Mouse (Mus musculus): ENCODE measurements around the gene Mybbp1a. TPM values are rescaled to one million over a fixed set of nuclear protein-coding genes. Genes with fewer than 3 reads are reported as not detected.

The Mybbp1a gene
- polyA plus RNA-seq, 1 experiment from 2014 or later = 164 TPM

Other genes with a start within 250 kb of the Mybbp1a start
- gene Gm43951, start 234.5 kb upstream of the Mybbp1a start, polyA plus RNA-seq (2015; fragmentation: Nextera tagmentation; extraction: Ambion mirVana) = 0.84 and 1.1 TPM in 2 replicates
- gene 4933427D14Rik, start 233.9 kb upstream of the Mybbp1a start, polyA plus RNA-seq (2015; fragmentation: Nextera tagmentation; extraction: Ambion mirVana) = 18.1 and 18.3 TPM in 2 replicates
- gene Txndc17, start 233.8 kb upstream of the Mybbp1a start, polyA plus RNA-seq (2015; fragmentation: Nextera tagmentation; extraction: Ambion mirVana) = 229 and 230 TPM in 2 replicates
- gene Med31, start 225.8 kb upstream of the Mybbp1a start, polyA plus RNA-seq (2015; fragmentation: Nextera tagmentation; extraction: Ambion mirVana) = 48.9 and 49.6 TPM in 2 replicates
- gene Slc13a5, start 174.1 kb upstream of the Mybbp1a start, polyA plus RNA-seq (2015; fragmentation: Nextera tagmentation; extraction: Ambion mirVana) = 0.18 and 0.84 TPM in 2 replicates
- gene Xaf1, start 139.7 kb upstream of the Mybbp1a start, polyA plus RNA-seq (2015; fragmentation: Nextera tagmentation; extraction: Ambion mirVana) = 2.4 and 2.5 TPM in 2 replicates
- not detected in 2 replicates for gene Fbxo39, start 126.9 kb upstream of the Mybbp1a start, polyA plus RNA-seq (2015; fragmentation: Nextera tagmentation; extraction: Ambion mirVana)
- 3.2 and 3.6 TPM in 2 replicates for gene Tekt1, start 78.9 kb upstream of the Mybbp1a start, polyA plus RNA-seq (2015; fragmentation: Nextera tagmentation; extraction: Ambion mirVana)
- gene Smtnl2, start 29.6 kb upstream of the Mybbp1a start, polyA plus RNA-seq (2015; fragmentation: Nextera tagmentation; extraction: Ambion mirVana) = 38.3 and 41.5 TPM in 2 replicates
- gene Ggt6, start 5.8 kb upstream of the Mybbp1a start, polyA plus RNA-seq (2015; fragmentation: Nextera tagmentation; extraction: Ambion mirVana) = 0.74 and 0.92 TPM in 2 replicates
- gene Spns2, start 48.5 kb downstream of the Mybbp1a start, polyA plus RNA-seq (2015; fragmentation: Nextera tagmentation; extraction: Ambion mirVana) = 2.1 and 2.3 TPM in 2 replicates
- gene Spns3, start 109.2 kb downstream of the Mybbp1a start, polyA plus RNA-seq (2015; fragmentation: Nextera tagmentation; extraction: Ambion mirVana) = 0.14 and 0.20 TPM in 2 replicates
- gene Ube2g1, start 165.9 kb downstream of the Mybbp1a start, polyA plus RNA-seq (2015; fragmentation: Nextera tagmentation; extraction: Ambion mirVana) = 80.2 and 84.5 TPM in 2 replicates
- 22.2 and 25.4 TPM in 2 replicates for gene Ankfy1, start 248.7 kb downstream of the Mybbp1a start, polyA plus RNA-seq (2015; fragmentation: Nextera tagmentation; extraction: Ambion mirVana)

Data from limb, embryonic 13.5 days (tissue).